Mouse (Mus musculus): Measurements from ENCODE around the gene 4930563M21Rik.
"Not testable (repeated sequence)": the region's sequence is repeated elsewhere in the genome, so short reads cannot be mapped to it uniquely, and the experiment has no call there.

Gene 4930563M21Rik

DNA sequence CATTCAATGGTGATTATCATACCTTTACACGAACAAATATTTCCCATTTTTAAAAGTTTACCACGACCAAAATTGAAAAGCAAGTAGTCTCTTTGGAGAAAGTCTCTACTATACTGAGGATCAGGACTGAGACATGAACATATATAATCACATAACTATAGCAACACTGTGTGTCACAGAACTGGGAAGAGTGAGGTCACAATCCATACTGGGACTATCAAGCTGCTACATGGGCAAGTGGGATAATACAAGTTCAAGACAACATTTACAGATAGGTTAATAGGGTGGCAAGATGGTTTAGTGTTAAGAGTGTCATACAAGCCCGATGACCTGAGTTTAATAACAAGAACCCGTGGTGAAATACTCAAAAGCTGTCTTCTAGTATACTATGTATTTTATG lies at the start of gene 4930563M21Rik:
Gene 4930563M21Rik, minus strand, starts transcription at position 101 of the 400 bp plus-strand sequence.
- DNase-seq = no peak

DNA sequence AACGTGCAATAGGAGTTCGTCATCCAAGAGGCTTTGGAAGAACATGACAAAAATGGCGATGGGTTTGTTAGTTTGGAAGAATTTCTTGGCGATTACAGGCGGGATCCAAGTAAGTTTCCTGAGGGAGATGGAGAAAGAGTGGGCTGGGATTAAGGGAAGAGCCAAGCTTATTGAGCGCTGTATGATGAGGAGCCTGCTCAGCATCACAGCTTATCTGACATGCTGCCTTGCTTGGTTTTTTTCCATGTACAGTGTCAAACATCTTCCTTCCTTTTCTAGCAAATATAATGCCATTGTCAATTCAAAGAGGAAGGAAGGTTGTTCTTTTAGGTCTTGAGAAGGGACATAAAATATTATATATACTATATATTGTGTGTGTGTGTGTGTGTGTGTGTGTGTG lies 45.8 kb upstream of the 4930563M21Rik start:
- DNase-seq = no peak

DNA sequence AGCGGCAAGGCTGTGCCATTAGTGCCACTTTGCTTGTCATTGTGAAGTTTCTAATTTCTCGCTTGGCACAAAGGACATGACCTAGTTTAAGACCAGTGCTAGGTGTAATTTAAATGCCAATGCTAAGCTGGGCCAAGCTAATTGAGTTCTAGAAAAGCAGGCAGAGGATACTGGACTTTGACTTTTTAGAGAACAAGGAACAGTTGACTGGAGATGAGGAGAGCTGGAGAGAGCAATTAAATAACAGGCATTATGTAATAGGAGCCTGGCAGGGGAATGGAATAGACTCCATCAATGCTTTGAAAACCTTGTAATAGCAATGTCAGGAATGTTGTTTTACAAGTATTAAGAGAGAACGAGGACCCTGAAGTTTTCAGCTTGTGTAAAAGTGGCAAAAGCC lies 43.4 kb upstream of the 4930563M21Rik start:
- no peak for DNase-seq

DNA sequence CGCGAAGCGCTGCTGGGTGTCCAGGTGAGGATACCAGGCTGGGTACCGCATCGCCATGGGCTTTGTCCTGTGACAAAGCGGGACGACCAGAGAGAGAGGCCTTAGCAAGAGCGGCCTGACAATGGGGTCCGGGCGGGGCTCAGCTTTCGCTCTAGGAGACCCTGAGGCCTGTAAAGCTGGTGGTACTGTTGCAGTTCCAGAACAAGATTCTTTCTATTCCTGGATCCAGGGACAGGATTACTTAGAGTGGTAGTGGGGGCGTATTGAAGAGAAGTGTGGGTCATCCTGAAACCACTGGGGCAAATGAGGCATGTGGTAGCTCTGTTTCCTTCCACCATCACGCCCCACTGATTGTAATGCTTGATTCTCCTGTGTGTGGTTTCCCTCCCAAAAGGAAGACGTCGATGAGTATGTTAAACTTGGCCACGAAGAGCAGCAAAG lies 31.9 kb upstream of the 4930563M21Rik start:
- DNase-seq = no peak

DNA sequence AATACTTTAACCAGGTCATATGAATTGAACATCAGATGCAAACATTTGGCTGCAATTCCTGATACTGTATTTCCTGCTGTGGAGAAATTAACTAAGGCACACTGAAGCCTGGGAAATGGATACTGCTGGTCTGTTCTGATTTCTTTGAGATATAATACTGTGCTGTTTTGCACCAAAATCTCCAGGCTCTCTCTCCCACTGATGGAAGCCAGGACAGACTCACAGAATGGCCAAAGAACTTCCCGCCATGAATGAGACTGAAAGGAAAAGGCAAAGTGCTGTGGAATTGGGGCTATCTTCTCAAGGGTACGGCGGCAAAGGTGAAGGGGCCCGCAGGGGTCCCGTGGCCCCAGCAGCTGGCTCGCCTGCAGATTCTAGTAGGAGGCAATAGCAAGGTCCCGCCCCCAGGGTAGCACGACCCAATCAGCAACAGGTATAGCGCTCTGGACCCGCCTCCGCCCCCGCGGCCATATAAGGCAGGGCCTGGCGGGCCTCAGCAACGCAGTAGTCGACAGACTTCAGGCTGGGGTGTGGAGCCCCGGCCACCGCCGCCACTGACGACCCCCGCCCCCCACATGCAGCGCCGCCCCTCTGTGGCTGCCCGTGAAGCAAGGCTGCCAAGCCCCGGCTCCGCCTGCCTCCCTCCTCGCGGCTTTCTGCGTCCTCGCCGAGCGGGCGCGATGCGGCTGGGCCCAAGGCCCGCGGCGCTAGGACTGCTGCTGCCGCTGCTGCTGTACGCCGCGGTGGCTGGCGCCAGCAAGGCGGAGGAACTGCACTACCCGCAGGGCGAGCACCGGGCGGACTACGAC lies 31.2 kb upstream of the 4930563M21Rik start, which contains the start of gene Rcn2:
Gene Rcn2, plus strand, starts transcription at position 474 of the 809 bp plus-strand sequence.
- peak; percentile 93 to 98 for DNase-seq

DNA sequence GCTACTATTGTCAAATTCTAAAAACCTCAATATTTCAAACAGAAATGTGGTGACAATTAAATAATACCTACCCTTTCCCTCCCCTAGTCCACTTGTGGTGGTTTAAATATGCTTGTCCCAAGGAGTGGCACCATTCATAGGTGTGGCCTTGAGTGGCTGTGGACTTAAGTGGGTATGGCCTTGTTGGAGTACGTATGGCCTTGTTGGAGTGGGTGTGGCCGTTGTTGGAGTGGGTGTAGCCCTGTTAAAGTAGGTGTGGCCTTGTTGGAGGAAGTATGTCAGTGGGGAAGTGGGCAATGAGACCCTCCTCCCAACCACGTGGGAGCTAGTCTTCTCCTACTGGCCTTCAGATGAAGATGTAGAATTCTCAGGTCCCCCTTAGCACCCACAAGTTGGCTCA lies 21.9 kb upstream of the 4930563M21Rik start:
- DNase-seq = no peak

DNA sequence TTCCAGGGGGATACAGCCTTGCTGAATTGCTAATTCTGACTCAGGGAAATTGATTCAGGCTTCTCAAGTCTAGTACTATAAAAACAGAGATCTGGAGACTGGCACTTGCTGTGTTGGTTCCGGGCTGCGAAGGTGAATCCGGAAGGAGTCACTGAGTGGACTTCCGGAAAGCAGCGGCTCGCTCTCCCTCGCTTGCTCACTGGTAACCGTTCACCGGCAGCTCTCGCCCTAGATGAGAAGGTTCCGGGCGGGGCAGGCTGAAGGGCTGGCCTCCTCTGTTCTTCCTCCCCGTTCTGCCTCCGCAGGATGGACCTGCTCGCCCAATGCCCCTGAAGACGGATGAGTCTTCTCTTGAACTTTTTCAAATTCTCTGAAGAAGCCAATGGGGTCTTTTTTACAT lies 16.9 kb upstream of the 4930563M21Rik start:
- DNase-seq = no peak

DNA sequence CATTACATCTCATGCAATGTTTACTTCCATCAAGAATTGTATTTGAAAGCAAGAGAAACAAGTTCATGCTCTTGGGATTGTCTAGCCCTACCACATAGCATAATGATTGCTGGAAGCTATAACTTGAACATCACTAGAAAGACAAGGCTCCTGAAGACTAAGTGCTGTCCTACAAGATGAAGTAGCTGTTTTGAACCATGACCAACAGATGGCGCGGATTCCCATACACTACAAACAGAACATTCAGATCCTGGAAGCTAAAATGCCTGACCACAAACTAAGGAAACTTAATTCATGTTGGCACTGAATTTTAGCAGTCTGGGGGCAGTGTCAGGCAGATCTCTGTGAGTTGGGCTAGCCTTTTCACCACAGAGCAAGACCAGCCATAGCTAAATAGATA lies 14.4 kb upstream of the 4930563M21Rik start:
- DNase-seq = no peak

DNA sequence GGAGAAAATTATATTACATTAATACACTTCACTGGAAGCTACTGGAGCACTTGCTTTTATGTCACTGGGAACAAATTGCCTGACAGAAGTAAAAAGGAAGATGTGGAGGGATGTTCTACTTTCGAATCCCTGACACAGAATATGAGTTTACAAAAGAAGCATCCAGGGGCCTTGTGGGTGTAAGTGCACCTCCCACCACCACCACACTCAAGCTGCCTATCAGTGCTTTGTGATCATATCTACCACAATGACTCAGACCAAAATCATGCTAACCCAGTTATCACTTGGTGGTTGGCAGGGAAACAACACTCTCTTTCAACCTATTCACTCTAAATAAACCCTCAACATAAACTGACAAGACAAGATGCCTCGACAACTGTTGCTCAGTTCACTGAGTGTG lies 5.7 kb downstream of the 4930563M21Rik start:
- DNase-seq = not testable (repeated sequence)

DNA sequence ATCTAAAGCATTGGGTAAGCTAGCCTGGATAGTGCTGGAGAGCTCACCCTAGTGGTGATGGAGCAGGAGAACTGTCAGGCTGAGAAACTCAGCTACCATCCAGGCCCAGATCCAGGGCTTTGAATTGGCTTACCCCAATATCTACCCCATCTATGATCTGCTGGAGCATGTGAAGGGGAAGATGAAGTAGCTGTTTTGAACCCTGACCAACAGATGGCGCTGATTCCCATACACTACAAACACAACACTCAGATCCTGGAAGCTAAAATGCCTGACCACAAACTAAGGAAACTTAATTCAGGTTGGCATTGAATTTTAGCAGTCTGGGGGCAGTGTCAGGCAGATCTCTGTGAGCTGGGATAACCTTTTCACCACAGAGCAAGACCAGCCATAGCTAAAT lies 63.5 kb downstream of the 4930563M21Rik start:
- DNase-seq = peak in 1 of 2 experiments; percentile 58

DNA sequence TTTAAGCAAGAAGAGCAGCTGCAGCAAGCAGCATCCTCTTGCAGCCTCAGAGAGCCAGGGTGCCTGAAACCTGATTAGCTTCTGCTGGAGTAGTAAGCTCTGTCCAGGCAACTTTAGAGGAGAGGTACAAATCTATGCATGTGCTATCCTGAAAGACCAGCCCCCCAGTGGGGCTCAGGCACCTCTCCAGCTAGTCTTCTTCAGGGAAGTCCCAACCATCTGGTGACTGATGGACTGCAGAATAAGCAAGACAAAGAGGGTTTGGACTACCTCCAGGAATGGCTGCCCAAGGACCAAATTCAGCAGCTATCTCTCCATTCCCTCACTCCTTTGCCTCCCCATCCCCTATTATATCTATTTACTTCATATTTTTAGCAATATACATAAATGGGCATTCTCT lies 69.0 kb downstream of the 4930563M21Rik start:
- no peak for DNase-seq

DNA sequence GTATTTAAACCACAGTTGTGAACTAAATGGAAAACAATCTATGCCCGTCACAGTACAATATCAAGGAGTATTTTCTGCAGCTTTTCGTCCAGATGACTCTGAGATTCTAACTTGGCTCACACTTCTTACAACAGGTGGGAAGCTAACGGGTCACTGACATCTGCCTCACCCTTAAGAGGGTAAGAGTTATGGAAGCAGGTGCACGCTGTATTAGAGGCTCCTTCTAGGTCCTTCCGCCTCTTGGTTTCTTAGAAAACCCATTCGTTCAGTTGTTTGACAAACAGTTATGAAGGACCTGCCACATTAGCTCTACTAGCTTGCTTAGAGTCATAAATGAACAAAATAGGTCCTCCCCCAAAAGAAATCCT lies 71.7 kb downstream of the 4930563M21Rik start:
- no peak for DNase-seq

DNA sequence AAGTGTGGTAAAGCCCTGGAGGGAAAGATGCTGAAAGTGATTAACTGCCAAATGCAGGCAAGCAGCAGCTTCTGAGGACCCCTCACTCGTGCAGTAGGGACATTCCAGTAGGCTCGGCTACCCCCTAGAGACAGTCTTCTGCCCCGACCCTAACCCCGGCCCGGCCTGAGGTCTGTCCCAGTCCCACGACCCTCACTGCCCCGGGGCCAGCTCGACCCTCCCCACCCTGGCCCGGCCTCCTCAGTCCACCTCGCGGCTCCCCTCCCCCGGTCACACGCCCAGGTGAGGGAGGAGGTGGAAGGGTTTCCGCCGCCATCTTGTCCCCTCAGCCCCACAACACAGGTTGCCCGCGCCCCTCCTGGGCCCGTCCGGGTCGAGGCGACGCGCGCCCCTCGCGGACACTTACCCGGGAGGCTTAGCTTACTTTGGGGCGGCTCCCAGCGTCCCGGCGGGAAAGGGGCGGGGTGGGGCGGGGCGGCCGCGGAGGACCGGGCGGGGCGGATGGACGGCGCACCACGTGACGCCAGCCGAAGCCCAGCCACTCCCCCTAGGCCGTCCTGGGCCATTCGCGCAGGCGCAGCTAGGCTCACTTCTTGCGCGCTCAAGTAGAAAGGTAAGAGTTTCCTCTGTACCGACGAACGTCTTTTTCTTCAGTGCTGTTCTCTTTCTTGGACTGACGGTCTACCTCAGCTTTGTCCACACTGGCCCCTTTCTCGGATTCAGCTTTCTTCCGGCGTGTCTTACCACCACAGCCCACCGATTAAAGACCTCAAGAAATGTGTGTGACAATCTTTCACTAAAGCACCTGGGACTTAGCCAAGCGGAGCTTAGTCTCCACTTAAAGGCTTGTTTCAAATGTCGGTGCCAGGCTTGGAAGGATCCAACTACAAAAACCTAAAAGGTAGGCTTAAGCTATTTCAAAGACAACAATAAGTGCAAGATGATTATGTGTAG lies 72.4 kb downstream of the 4930563M21Rik start, which contains the start of gene Scaper:
Gene Scaper, minus strand, starts transcription at position 456 of the 954 bp plus-strand sequence.
- peak; percentile 86 to 91 for DNase-seq

DNA sequence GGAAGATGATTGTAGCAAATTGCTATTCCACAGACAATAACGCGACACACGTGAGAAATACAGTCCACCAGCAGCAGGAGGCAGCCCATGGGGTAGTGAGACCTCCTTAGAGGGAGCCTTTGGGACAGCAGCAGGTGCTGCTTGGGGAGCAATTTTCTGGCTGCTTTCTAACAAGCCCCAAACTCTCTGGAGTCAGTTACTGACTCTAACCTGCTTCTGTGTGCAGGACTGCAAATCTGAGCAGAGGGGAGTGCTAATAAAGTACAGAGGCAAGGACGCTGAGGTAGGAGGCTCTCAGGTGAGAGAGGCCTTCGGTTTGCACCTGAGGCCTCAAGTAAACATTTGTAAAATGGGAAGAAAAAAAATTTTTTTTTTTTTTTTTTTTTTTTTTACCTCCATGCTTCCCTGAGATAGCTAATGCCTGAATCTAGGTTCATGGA lies 73.1 kb downstream of the 4930563M21Rik start:
- no peak for DNase-seq

DNA sequence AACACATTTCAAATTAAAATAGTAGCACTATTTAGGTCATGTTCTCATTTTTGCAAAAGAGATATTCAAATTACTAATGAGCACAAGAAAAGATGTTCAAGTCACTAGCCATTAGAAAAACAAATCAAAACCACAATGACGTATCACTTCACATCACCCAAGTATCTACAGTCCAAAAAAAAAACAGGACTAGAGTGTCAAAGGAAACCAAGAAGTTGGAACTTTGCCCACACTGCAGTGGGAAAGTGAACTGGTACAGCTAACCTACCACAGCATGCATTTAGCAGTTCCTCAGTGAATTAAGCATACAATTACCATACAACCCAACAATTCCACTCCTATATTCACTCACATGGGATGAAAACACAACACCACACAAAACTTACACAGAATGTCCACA lies 77.9 kb downstream of the 4930563M21Rik start:
- no peak for DNase-seq

DNA sequence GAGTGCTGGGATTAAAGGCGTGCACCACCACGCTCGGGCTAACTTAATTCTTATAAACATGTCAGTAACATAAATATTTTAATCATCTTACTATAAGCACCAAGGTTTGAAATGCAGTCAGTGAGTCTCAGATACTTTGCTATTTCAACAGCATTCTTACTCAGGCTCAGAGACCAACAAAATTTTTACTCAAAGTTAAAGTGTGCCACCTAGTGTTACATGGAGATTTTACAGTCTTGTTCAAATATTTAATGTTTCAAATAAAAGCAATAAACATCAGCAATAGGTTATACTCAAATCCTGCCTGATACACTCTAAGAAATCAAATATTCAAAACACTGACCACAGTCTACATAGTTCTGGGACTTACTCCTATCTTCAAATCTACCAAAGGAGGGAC lies 91.8 kb downstream of the 4930563M21Rik start:
- no peak for DNase-seq

DNA sequence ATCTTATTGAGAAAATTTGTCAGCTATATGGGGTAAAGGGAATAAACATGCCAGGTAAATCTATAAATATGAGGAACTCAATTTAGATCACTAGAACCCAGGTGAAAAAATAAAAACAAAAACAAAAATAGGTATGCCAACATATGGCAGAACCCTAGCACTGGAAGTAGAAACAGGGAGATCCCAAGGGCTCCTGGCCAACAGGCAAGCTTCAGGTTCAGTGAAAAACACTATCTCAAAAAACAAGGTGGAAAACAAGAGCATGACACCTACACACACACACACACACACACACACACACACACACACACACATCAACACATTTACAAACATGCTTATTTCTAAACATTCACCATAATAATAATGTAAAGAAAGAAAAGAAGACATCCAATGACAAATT lies 93.6 kb downstream of the 4930563M21Rik start:
- DNase-seq = no peak

Data from spleen, adult 18-20 months (tissue).